Mouse (Mus musculus) stomach, embryonic 16.5 days (tissue): ENCODE measurements around the gene Crhbp. TPM values are rescaled to one million over a fixed set of nuclear protein-coding genes. Genes with fewer than 3 reads are reported as not detected.

ENCODE experiments used
- ATAC-seq: fragments of 200-750 bp; cut with Nextera tagmentation; 2 replicates; pipeline ENCODE4 v1.8.0; 2017; ENCODE audit warnings: moderate number of reproducible peaks, moderate TSS enrichment; ENCODE audit not compliant: insufficient read depth, low FRiP score
- H3K27ac ChIP-seq: fragments of 300-500 bp; sonication (generic); 2 replicates; pipeline ENCODE4 v1.5.1; 2014; ENCODE audit warnings: low read length
- H3K27me3 ChIP-seq: fragments of 300-500 bp; sonication (generic); 2 replicates; pipeline ENCODE4 v1.6.1; 2014; ENCODE audit warnings: low read length, control low read depth, mixed read lengths; ENCODE audit not compliant: control insufficient read depth, insufficient read depth
- H3K36me3 ChIP-seq: fragments of 300-500 bp; sonication (generic); 2 replicates; pipeline ENCODE4 v1.6.1; 2014; ENCODE audit warnings: low read length; ENCODE audit not compliant: control insufficient read depth, insufficient read depth
- H3K4me1 ChIP-seq: fragments of 300-500 bp; sonication (generic); 2 replicates; pipeline ENCODE4 v1.6.1; 2014; ENCODE audit warnings: low read length, control low read depth, mixed read lengths; ENCODE audit not compliant: control insufficient read depth, insufficient read depth
- H3K4me2 ChIP-seq: fragments of 300-500 bp; sonication (generic); 2 replicates; pipeline ENCODE4 v1.6.1; 2014; ENCODE audit warnings: low read depth, low read length, mixed read lengths
- H3K4me3 ChIP-seq: fragments of 300-500 bp; sonication (generic); replicated peaks from 2 replicates; pipeline ENCODE4 v1.5.1; 2014; ENCODE audit warnings: mild to moderate bottlenecking, low read length
- H3K9ac ChIP-seq: fragments of 300-500 bp; sonication (generic); 2 replicates; pipeline ENCODE4 v1.6.1; 2014; ENCODE audit warnings: low read length
- H3K9me3 ChIP-seq: fragments of 300-500 bp; sonication (generic); replicated peaks from 2 replicates; pipeline ENCODE4 v1.6.1; 2016; ENCODE audit warnings: low read length, control low read depth; ENCODE audit not compliant: control insufficient read depth
- WGBS: fragments of 180-500 bp; shearing (Covaris S2); extraction: QIAGEN DNeasy Blood & Tissue Kit; methylation state at CpG from one replicate; pipeline ENCODE4 v1.1.7; 2014; 5-methylcytosine and 5-hydroxymethylcytosine counted together
- polyA plus RNA-seq: library from polyadenylated mRNA; unstranded; fragments of >200 nt; fragmentation: Nextera tagmentation; extraction: Ambion mirVana; gene quantifications from 2 replicates; pipeline ENCODE4 v1.2.1, GENCODE M21; 2015

The Crhbp gene
- polyA plus RNA-seq, 1 experiment from 2014 or later: 0.22 TPM

DNA sequence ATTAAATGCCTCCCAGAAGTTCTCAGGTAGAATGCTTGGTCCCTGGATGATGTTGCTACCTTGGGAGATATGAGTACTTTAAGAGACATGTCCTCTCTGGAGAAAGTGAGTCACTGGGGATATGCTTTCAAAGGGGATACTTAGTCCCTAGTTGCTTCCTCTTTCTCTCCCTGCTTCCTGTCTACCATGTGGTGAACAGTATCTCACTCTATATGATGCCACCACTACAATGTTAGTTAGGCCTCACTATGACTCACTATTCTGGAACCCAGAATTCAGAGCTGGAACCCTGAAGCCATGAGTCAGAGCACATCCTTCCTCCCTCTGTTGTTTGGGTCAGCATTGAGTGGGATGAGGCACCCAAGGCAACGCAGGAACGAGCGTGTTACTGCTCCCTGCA, 17.2 kb downstream of the Crhbp start:
- ATAC-seq: no peak
- Histone ChIP-seq H3K4me3 (no peak overlapping the region), H3K4me2 (no peak overlapping the region), H3K4me1 (no peaks in the 10 kb centered on the region), H3K9ac (no peak overlapping the region), H3K9me3 (no peaks in the 10 kb centered on the region), H3K27me3 (no peaks in the 10 kb centered on the region), H3K27ac (no peak overlapping the region), H3K36me3 (no peaks in the 10 kb centered on the region)
- 87% methylated on average over 3 of the region's 3 CpGs for WGBS

- H3K4me1 ChIP-seq: no peaks in the 10 kb centered on the region
- H3K27ac ChIP-seq: no peak overlapping the region
- H3K27me3 ChIP-seq: no peaks in the 10 kb centered on the region
- H3K4me2 ChIP-seq: no peak overlapping the region
- 78% methylated on average over 6 of the region's 6 CpGs for WGBS
- H3K36me3 ChIP-seq: no peaks in the 10 kb centered on the region
- ATAC-seq: no peak
- no peak overlapping the region for H3K9ac ChIP-seq
- no peaks in the 10 kb centered on the region for H3K9me3 ChIP-seq
- no peak overlapping the region for H3K4me3 ChIP-seq
These were observed 18.3 kb downstream of the Crhbp start for GRCm38 (mm10) chr13:95426421-95426820.

DNA sequence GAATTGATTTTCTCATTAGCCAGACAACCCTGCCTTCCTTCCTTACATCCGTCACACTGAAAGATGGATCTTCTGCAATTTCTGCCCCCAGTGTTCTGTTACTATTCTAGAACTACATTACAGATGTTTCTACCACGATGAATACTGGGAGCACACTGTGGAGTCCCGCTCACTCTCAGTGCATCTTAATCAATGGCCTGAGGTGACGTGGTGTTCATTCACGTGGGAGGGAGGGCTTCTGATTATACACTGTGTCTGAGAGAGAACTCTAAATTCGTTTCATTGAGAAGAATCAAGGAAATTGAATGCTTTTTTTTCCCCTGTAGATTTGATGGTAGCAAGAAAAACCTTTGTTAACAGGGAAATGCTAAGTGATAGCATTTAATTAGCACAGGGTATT, 19.2 kb downstream of the Crhbp start:
- Histone ChIP-seq H3K4me2 (no peak overlapping the region), H3K9ac (no peak overlapping the region), H3K27ac (no peak overlapping the region), H3K27me3 (no peaks in the 10 kb centered on the region), H3K4me3 (no peak overlapping the region), H3K4me1 (no peaks in the 10 kb centered on the region), H3K9me3 (no peaks in the 10 kb centered on the region), H3K36me3 (no peaks in the 10 kb centered on the region)
- WGBS: 55% methylated on average over 6 of the region's 6 CpGs
- no peak for ATAC-seq

GRCm38 (mm10) chr13:95424932-95425331, 19.8 kb downstream of the Crhbp start:
- H3K4me3 ChIP-seq: no peak overlapping the region
- WGBS: 47% methylated on average over 7 of the region's 7 CpGs
- no peak for ATAC-seq

GRCm38 (mm10) chr13:95419204-95419749, 25.4 kb downstream of the Crhbp start:
- Histone ChIP-seq H3K36me3 (no peaks in the 10 kb centered on the region), H3K4me2 (no peak overlapping the region)
- 18% methylated on average over 8 of the region's 8 CpGs for WGBS

More at GRCm38 (mm10) chr13:95424932-95425331, 19.8 kb downstream of the Crhbp start:
- Histone ChIP-seq H3K36me3 (no peaks in the 10 kb centered on the region), H3K9ac (no peak overlapping the region), H3K4me2 (no peak overlapping the region), H3K27me3 (no peaks in the 10 kb centered on the region), H3K9me3 (no peaks in the 10 kb centered on the region), H3K27ac (no peak overlapping the region), H3K4me1 (no peaks in the 10 kb centered on the region)

GRCm38 (mm10) chr13:95418575-95419203, 26.0 kb downstream of the Crhbp start:
- WGBS: 38% methylated on average over 6 of the region's 6 CpGs
- no peak for ATAC-seq
- H3K9me3 ChIP-seq: no peaks in the 10 kb centered on the region
- no peak overlapping the region for H3K4me3 ChIP-seq
- H3K4me2 ChIP-seq: no peak overlapping the region
- no peaks in the 10 kb centered on the region for H3K36me3 ChIP-seq
- no peak overlapping the region for H3K9ac ChIP-seq
- no peak overlapping the region for H3K27ac ChIP-seq
- H3K27me3 ChIP-seq: no peaks in the 10 kb centered on the region
- peaks cover 3% of the 10 kb centered on the region; the same call in 1 of the 2 replicates for H3K4me1 ChIP-seq

More at GRCm38 (mm10) chr13:95419204-95419749, 25.4 kb downstream of the Crhbp start:
- H3K4me1 ChIP-seq: peaks cover 3% of the 10 kb centered on the region; the same call in 1 of the 2 replicates
- H3K9me3 ChIP-seq: no peaks in the 10 kb centered on the region
- ATAC-seq: no peak
- no peaks in the 10 kb centered on the region for H3K27me3 ChIP-seq
- no peak overlapping the region for H3K27ac ChIP-seq
- no peak overlapping the region for H3K4me3 ChIP-seq
- no peak overlapping the region for H3K9ac ChIP-seq

GRCm38 (mm10) chr13:95412257-95412656, 32.5 kb downstream of the Crhbp start:
- Histone ChIP-seq H3K27ac (no peak overlapping the region), H3K9me3 (no peaks in the 10 kb centered on the region), H3K27me3 (no peaks in the 10 kb centered on the region), H3K4me1 (no peaks in the 10 kb centered on the region), H3K9ac (no peak overlapping the region), H3K4me2 (no peak overlapping the region), H3K4me3 (no peak overlapping the region), H3K36me3 (no peaks in the 10 kb centered on the region)
- ATAC-seq: no peak
- 8% methylated on average over 2 of the region's 2 CpGs for WGBS

GRCm38 (mm10) chr13:95393242-95393641, 51.5 kb downstream of the Crhbp start:
- no peaks in the 10 kb centered on the region for H3K27me3 ChIP-seq
- peaks cover 4% of the 10 kb centered on the region; the same call in 1 of the 2 replicates for H3K4me1 ChIP-seq
- H3K4me3 ChIP-seq: no peak overlapping the region
- H3K36me3 ChIP-seq: no peaks in the 10 kb centered on the region
- 88% methylated on average over 7 of the region's 7 CpGs for WGBS
- no peak overlapping the region for H3K27ac ChIP-seq
- H3K9me3 ChIP-seq: peaks cover 12% of the 10 kb centered on the region
- no peak overlapping the region for H3K9ac ChIP-seq
- ATAC-seq: no peak
- H3K4me2 ChIP-seq: no peak overlapping the region
